Mouse (Mus musculus): ENCODE results near the gene Nsf. TPM values are rescaled to one million over a fixed set of nuclear protein-coding genes. Genes with fewer than 3 reads are reported as not detected.

Nsf gene
- polyA plus RNA-seq, 1 experiment = 69.5 TPM

DNA sequence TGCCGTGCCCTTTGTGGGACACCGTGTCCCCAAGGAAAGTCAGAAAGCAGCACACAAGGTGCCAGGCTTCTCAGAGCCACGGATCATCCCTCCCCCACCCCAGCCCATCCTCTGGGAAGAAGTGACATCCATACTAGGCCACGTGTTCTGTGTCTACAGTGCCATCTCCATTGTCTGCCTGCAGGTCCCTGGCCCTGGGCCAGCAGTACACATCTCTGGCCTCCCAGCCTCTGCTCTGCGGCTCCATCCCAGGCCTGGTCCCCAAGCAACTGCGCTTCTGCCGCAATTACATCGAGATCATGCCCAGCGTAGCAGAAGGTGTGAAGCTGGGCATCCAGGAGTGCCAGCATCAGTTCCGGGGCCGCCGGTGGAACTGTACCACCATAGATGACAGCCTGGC, 145.9 kb downstream of the Nsf start:
- Histone ChIP-seq H3K4me3 (ENCODE audit: insufficient read depth, low read length) (no peak overlapping the region), H3K27ac (ENCODE audit: insufficient read depth, low read depth, low read length) (no peak overlapping the region), H3K4me1 (ENCODE audit: control insufficient read depth, insufficient read depth, low read length) (no peaks in the 10 kb centered on the region)
- TF ChIP-seq CTCF (IDR thresholded peaks at IDR 0.05; ENCODE audit: low read depth, low read length) = no peak
- no peak for TF ChIP-seq POLR2A (IDR thresholded peaks at IDR 0.05; ENCODE audit: borderline replicate concordance, low read depth, low read length)

DNA sequence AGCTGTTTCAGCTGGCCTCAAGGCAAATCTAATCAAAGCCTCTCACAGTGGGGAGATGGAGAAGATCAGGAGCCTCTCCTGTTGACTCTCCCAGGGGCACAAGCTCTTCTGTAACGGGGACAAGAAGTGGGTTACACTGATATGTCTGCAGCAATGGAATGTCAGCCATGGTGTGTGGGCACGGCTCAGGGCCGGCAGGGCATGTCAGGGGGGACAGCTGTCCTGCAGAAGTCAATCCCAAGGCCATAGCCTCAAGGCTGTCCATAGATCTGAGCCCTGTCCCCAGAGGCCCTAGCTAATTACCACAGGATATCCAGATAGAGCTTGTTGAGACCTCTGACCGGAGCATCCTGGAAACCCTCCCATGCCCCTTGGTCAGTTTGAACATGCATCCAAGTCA, 149.1 kb downstream of the Nsf start:
- H3K4me1 ChIP-seq (ENCODE audit: control insufficient read depth, insufficient read depth, low read length) = no peaks in the 10 kb centered on the region
- H3K4me3 ChIP-seq (ENCODE audit: insufficient read depth, low read length) = no peak overlapping the region
- no peak overlapping the region for H3K27ac ChIP-seq (ENCODE audit: insufficient read depth, low read depth, low read length)
- TF ChIP-seq POLR2A (IDR thresholded peaks at IDR 0.05; ENCODE audit: borderline replicate concordance, low read depth, low read length) (no peak), CTCF (IDR thresholded peaks at IDR 0.05; ENCODE audit: low read depth, low read length) (no peak)

DNA sequence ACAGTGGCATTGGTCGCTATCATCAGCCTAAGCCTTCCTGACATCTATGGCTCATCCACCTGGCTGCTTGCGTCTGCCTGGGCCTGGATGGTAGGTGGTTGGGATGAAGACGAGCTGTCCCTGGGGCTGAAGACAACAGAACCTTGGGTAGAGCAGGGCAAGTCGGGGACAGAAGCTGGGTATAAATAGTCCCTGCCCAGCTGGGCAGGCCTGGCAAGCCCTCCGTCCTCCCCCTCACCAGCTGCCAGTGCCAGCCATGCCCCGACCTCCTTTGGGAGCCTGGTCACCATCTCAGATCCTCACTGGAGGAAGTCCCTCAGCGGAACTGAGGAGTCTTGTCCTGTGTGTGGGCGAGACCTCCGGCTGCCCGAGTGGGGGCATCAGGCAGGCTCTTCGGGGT, 149.7 kb downstream of the Nsf start:
- no peak overlapping the region for H3K27ac ChIP-seq (ENCODE audit: insufficient read depth, low read depth, low read length)
- H3K4me1 ChIP-seq (ENCODE audit: control insufficient read depth, insufficient read depth, low read length) = no peaks in the 10 kb centered on the region
- H3K4me3 ChIP-seq (ENCODE audit: insufficient read depth, low read length) = no peak overlapping the region
- TF ChIP-seq POLR2A (IDR thresholded peaks at IDR 0.05; ENCODE audit: borderline replicate concordance, low read depth, low read length) (no peak), CTCF (IDR thresholded peaks at IDR 0.05; ENCODE audit: low read depth, low read length) (no peak)

DNA sequence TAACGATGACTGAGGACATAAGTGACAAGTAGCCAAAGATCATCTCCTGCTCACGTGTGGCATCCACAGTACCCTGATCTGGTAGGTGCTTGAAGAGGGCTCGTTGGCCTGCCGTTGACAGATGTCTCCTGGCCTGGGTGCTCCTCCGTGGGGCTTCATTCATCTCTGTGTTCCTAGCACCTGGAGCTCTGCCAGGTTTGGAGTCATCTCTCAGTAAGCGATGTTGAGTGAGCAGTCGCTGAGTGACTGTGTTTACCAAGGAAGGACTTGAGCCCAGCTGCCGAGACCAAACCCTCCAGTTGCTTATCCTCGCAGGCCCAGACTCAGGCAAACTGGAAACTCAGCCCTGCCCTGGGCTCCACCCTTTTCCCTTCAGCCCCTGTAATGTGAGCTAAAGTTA, 152.7 kb downstream of the Nsf start:
- Histone ChIP-seq H3K27ac (ENCODE audit: insufficient read depth, low read depth, low read length) (no peak overlapping the region), H3K4me3 (ENCODE audit: insufficient read depth, low read length) (no peak overlapping the region), H3K4me1 (ENCODE audit: control insufficient read depth, insufficient read depth, low read length) (peaks cover 6% of the 10 kb centered on the region; the same call in 1 of the 2 replicates)
- TF ChIP-seq POLR2A (IDR thresholded peaks at IDR 0.05; ENCODE audit: borderline replicate concordance, low read depth, low read length) (no peak), CTCF (IDR thresholded peaks at IDR 0.05; ENCODE audit: low read depth, low read length) (no peak)

DNA sequence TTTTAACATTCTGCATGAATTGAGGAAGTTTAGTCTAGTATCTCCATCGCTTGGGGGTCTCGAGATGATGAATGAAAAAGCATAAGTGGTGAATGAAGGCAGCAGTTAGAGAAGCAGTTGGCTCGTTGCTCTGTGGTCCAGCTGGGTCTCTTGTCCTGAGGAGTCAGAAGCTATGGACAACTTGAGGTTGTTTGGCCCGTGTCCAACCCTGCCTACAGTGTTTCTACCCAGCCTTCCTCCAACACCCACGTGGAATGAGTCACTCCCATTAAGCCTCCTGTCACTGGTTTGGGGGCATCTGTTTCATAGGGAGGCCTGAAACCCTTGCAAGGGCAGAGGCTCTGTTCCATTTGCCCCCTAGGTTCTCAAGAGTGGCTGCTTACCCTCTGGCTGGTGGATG, 163.9 kb downstream of the Nsf start:
- H3K4me3 ChIP-seq (ENCODE audit: insufficient read depth, low read length) = no peak overlapping the region
- no peaks in the 10 kb centered on the region for H3K4me1 ChIP-seq (ENCODE audit: control insufficient read depth, insufficient read depth, low read length)
- TF ChIP-seq POLR2A (IDR thresholded peaks at IDR 0.05; ENCODE audit: borderline replicate concordance, low read depth, low read length) (no peak), CTCF (IDR thresholded peaks at IDR 0.05; ENCODE audit: low read depth, low read length) (no peak)
- no peak overlapping the region for H3K27ac ChIP-seq (ENCODE audit: insufficient read depth, low read depth, low read length)

DNA sequence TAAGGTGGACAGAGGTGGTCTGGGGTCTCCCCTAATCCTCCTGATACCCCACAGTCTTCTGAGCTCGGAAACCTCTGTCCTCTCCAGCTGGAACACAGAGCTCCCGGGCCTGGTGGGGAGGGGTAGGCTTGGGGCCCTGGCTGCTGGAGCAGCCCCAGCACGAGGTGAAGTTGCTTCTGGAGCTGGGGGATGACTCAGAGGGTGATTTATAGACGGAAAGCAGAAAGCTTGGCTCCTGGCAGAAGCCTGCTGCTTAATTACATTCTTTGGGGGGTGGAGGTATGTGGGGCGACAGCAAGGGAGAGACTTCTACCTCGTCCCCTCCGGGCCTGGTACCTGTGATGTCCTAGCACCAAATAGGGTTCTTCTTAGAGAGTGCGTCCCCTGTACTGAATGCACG, 173.7 kb downstream of the Nsf start:
- no peak overlapping the region for H3K4me3 ChIP-seq (ENCODE audit: insufficient read depth, low read length)
- TF ChIP-seq CTCF (IDR thresholded peaks at IDR 0.05; ENCODE audit: low read depth, low read length) (no peak), POLR2A (IDR thresholded peaks at IDR 0.05; ENCODE audit: borderline replicate concordance, low read depth, low read length) (no peak)
- H3K27ac ChIP-seq (ENCODE audit: insufficient read depth, low read depth, low read length) = no peak overlapping the region

DNA sequence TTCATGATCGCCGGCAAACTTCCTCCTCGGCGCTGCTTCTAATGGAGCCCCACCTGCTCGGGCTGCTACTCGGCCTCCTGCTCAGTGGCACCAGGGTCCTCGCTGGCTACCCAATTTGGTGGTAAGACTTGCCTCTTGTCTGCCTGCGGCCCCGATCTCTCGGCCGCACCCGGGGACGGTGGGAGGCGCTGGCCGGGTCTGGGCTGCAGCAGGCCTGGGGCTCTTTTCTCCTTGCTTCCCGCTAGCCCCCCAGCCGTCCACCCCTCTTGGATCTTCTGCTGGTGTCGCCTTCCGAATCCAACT, 179.7 kb downstream of the Nsf start:
- no peak for TF ChIP-seq POLR2A (IDR thresholded peaks at IDR 0.05; ENCODE audit: borderline replicate concordance, low read depth, low read length)
- no peak for TF ChIP-seq CTCF (IDR thresholded peaks at IDR 0.05; ENCODE audit: low read depth, low read length)
- no peak overlapping the region for H3K27ac ChIP-seq (ENCODE audit: insufficient read depth, low read depth, low read length)
- no peak overlapping the region for H3K4me3 ChIP-seq (ENCODE audit: insufficient read depth, low read length)
- no peaks in the 10 kb centered on the region for H3K4me1 ChIP-seq (ENCODE audit: control insufficient read depth, insufficient read depth, low read length)

More for the DNA sequence above, 173.7 kb downstream of the Nsf start:
- H3K4me1 ChIP-seq (ENCODE audit: control insufficient read depth, insufficient read depth, low read length) = no peaks in the 10 kb centered on the region

DNA sequence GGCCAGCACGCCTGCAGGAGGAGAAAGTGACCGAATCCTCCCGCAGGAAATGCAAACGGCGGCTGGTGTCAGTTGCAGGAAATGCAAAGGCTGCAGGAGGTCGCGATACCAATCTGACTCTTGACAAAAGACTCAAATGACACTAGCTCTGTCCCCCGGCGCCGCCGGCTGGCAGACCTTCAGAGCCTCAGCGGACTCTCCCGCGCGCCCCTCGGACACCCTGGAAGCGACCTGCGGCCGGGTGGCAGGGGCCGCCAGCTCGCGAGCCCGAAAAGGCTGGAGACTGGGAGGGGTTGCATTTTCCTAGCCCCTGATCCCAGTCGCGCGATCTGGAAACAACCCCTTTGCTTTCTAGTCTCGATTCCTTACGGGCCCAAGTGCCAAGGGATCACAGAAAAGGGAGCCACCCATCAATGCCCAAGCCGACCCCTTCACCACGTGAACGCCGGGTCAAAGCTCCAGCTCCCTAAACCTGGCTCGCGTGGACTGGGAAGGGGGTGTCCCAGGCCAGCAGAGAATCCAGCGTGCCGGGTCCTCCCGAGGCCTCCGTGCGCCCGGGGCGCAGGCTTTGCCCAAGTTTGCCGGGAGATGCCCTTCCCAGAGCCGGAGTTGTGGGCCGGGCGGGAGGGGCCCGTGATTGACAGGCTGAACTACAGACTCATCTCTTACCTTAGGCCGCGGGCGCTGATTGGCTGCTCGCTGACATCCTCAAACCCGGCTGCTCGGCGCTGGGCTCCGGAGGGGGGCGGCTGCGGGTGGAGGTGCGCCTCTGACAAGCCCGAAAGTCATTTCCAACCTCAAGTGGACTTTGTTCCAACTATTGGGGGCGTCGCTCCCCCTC, 180.2 kb downstream of the Nsf start, which contains the start of gene Wnt3:
TSS of gene Wnt3 (plus strand) at position 764 of the 841 bp plus-strand sequence.
- Histone ChIP-seq H3K4me3 (ENCODE audit: insufficient read depth, low read length) (no peak within 1 kb of the TSS), H3K27ac (ENCODE audit: insufficient read depth, low read depth, low read length) (no peak within 1 kb of the TSS), H3K4me1 (ENCODE audit: control insufficient read depth, insufficient read depth, low read length) (no peaks in the 10 kb centered on the region)
- TF ChIP-seq POLR2A (IDR thresholded peaks at IDR 0.05; ENCODE audit: borderline replicate concordance, low read depth, low read length) (no peak), CTCF (IDR thresholded peaks at IDR 0.05; ENCODE audit: low read depth, low read length) (no peak)

DNA sequence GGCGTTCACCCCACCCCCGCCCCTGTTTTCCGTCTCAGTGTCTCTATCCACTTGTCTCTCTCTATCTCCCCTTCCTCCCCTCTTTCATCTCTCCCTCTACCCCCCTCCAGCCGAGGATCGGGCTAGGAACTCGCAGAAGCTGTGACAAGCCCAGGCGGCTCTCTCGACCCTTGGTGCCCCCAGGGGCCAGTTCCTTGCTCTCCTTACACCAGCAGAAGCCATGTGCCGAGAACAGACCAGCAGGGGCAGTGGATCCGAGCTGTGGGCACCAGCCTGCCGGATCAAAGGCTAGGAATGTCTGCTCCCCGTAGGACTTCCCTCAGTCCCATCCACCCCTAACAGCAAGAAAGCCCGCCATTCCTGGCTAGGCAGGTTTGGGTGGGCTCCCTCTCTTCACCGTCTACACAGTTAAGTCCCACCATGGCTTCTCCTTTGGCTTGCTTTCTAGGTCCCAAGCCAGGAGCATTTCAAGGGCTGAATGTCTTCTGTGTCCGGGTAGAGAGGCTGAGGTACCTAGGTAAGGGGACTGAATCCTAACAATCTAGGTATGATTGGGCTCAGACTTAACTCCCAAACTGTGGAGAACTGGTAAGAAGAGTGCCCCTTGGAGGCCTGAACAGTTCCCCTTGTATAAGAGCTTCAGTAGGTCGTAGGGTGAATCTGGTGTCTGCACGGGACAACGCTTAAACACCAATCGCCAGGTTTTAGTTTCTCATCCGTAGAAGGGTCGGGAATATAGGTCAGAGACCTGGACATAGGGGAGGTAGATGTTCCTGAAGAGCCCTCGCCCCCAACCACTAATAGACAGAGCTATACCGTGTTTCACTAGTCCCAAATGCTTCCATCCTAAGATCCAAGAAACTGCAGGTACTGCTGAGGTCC, 181.1 kb downstream of the Nsf start:
- Histone ChIP-seq H3K4me1 (ENCODE audit: control insufficient read depth, insufficient read depth, low read length) (no peaks in the 10 kb centered on the region), H3K27ac (ENCODE audit: insufficient read depth, low read depth, low read length) (no peak overlapping the region), H3K4me3 (ENCODE audit: insufficient read depth, low read length) (no peak overlapping the region)
- no peak for TF ChIP-seq POLR2A (IDR thresholded peaks at IDR 0.05; ENCODE audit: borderline replicate concordance, low read depth, low read length)
- no peak for TF ChIP-seq CTCF (IDR thresholded peaks at IDR 0.05; ENCODE audit: low read depth, low read length)

Other genes starting within 250 kb of the Nsf start
- gene Wnt9b, start 204.2 kb downstream of the Nsf start, polyA plus RNA-seq (2012; ENCODE audit: insufficient read depth, insufficient read length, missing spikeins) = not detected in 2 replicates
- gene Wnt3, start 179.9 kb downstream of the Nsf start, polyA plus RNA-seq (2012; ENCODE audit: insufficient read depth, insufficient read length, missing spikeins) = not detected in 2 replicates
- gene Arf2, start 12.7 kb upstream of the Nsf start, polyA plus RNA-seq (2012; ENCODE audit: insufficient read depth, insufficient read length, missing spikeins) = 45.7 and 46.4 TPM in 2 replicates
- not detected in 2 replicates for gene Crhr1, start 178.8 kb upstream of the Nsf start, polyA plus RNA-seq (2012; ENCODE audit: insufficient read depth, insufficient read length, missing spikeins)
- gene Sppl2c, start 232.3 kb upstream of the Nsf start, polyA plus RNA-seq (2012; ENCODE audit: insufficient read depth, insufficient read length, missing spikeins) = not detected in 2 replicates

Measured in bone marrow macrophage, adult 2 months (primary cell).